Mouse (Mus musculus) cerebellum, adult 11-12 months (tissue): ENCODE data around the gene Cfl1.

Source experiments
- DNase-seq: peaks from one replicate; pipeline ENCODE4 v3.0.0; 2022

Cfl1 gene

DNA sequence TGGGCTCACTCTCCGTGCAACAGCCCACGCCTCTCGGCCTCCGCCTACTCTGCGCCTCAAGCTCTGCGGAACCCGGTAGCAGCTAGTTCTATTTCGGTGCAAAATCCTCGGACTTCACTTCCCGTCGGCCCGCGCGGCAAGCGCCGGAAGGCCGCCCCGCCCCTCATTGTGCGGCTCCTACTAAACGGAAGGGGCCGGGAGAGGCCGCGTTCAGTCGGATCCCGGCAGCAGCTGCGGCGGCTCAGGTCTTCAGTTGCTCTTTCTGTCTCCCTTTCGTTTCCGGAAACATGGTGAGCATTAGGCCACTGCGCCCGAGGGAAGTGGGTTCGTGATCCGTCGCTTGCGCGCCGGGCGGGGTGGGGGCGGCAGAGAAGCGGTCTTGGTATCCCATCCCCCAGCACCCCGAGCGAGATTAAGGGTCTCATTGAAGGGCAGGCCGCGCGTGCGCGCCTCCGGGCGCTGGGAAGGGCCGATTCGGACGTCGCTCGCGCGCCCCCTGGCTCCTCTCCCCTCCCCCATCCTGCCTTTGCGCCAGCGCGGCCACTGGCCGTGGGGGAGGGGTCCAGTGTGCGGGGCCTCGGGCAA, at the start of gene Cfl1:
Gene Cfl1, plus strand, starts transcription at position 143 of the 585 bp plus-strand sequence.
- peak; percentile 94 for DNase-seq

- no peak for DNase-seq
These were observed 45.8 kb upstream of the Cfl1 start for GRCm38 (mm10) chr19:5444371-5444908.

- DNase-seq = peak; percentile 3
These were observed 45.3 kb upstream of the Cfl1 start for GRCm38 (mm10) chr19:5444954-5445353.

DNA sequence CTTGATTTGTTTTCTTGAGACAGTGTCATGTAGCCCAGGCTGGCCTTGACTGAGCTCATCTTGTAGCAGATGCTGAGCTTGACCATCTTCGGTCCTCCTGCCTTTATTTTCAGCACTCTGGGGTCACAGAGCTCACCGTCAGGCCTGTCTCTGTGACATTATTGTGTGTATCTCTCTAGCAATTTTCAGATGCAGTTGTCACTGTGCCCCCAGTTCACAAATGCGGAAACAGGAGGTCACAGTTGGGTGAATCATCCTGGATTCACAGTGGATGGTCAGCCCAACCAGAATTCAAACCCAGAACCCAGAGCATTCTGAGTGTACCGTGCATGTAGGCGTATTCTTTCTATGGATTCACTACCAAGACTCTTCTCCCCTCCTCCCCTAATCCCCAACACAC, 44.5 kb upstream of the Cfl1 start:
- no peak for DNase-seq

DNA sequence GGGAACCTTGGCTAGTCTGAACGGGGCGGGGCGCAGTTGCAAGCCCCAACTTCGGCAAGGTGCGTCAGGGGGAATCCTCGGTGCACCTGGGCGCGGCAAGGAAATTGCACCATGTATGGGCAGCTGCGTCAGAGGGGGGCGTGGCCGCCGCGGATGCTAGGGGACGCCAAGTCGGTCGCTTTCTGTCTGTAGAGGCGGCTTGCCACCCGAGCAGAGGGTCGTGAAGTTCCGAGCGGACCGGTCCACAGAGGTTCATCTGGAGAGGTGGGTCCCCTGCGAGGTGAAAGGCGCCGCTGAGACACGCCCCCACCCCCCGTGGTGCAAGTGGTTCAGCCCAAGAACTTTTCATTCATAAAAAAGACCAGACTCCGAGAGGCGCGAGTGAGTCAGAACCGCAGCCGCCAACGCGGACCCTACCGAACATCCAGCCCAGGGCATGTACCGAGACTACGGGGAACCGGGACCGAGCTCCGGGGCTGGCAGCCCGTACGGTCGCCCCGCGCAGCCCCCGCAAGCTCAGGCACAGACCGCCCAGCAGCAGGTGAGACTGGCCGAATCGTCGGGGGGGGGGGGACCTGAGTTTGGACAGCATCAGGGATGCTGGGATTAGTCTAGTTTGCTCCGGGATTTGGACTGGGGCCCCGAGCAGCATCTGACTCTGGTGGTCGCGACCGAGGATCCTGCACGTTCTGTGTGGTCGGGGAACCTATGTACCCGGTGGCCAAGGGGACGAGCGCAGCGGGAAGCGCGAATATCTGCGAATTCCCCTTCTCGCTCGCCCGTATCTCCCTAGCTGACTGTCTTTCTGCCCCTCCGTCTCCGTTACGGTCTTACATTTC, 42.5 kb upstream of the Cfl1 start, which contains the start of gene Fosl1:
Gene Fosl1, plus strand, starts transcription at position 33 of the 839 bp plus-strand sequence.
- DNase-seq = peak; percentile 72

DNA sequence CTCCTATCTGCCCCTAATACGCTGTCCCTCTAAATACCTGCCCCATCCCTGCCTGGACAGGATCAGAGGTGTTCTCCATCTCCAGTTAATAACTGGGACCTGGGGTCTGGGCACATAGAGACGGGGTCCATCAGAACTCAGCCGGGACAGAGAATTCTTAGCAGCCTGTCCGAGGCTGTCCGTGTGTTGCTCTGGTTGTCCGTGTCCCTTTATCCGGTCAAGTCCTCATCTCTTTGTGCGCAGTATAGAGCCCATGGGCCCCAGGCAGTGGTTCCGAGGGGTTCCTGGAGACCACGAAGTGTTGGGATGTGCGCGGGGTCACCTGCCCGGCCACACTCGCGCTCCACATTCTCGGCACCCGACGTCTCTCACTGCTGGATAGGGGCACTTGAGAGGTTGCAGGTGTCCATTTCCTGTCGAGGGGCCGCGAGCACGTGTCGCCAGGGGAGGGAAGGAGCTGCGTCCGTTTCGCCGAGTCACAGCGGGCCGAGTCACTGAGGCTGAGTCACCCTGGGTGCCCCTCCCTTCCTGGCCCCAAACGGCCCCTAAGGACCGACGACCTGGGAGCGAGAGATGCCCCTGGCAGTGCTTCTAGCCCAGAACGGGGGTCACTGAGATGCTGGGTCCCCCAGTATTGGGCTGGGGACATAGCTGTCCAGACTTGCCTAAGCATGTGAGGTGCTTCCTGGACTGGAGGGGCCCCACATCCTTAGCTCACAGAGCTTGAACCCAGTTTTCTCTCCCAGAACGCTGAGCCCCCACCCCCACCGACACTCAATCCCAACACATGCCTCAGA, 41.7 kb upstream of the Cfl1 start:
- no peak for DNase-seq

DNA sequence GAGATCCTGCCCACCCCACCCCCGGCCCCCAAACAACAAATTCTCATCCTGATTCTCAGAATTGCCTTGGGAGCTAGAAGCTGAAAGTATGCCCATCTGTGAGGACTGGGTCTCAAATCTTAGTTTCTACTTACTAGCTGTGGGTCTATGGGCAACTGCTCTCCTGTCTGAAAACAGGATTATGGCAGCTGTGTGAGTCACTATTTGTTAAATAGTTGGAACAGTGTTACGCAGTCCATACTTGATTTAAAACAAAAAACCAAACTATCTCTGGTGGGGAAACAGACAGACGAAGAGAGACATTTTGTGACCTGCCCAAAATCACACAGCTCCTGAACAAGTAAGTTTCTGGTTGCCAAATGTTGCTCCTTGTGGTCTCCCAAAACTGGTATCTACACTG, 40.6 kb upstream of the Cfl1 start:
- no peak for DNase-seq

DNA sequence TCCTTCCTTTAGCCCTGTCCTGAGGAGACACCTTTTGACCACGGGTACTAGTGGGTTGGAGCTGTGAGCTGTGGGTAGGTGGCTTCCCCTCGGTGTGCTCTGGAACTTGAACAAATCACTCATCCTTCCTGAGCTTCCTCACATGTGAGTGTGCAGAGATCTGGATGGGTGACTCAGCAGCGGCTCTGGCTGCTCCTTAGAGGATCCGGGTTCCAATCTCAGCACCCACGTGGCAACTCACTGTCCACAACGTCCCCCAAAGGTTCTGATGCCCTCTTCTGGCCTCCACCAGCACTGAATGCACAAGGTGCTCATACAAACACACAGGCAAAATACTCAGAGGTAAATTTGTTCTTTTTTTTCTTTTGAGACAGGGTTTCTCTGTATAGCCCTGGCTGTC, 38.5 kb upstream of the Cfl1 start:
- DNase-seq = no peak

GRCm38 (mm10) chr19:5455037-5455436, 35.2 kb upstream of the Cfl1 start:
- DNase-seq = no peak

DNA sequence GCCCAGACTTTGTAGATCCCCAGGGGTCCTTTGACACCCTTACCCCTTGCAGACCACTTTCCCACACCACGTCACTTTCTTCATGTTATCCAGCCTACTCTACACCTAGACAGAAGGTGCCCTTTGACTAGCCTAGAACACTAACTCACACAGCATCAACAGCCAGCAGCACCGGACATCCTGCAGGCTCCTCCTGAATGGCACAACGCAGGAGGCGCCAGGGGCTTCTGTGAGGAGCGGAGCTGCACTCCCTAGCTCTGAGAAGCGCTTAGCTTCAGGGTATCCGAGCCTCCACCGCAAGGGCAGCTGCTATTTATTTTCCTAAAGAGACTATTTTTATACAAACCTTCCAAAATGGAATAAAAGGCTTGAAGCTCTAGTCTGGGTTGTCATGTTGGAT, 34.7 kb upstream of the Cfl1 start:
- DNase-seq = peak; percentile 38

DNA sequence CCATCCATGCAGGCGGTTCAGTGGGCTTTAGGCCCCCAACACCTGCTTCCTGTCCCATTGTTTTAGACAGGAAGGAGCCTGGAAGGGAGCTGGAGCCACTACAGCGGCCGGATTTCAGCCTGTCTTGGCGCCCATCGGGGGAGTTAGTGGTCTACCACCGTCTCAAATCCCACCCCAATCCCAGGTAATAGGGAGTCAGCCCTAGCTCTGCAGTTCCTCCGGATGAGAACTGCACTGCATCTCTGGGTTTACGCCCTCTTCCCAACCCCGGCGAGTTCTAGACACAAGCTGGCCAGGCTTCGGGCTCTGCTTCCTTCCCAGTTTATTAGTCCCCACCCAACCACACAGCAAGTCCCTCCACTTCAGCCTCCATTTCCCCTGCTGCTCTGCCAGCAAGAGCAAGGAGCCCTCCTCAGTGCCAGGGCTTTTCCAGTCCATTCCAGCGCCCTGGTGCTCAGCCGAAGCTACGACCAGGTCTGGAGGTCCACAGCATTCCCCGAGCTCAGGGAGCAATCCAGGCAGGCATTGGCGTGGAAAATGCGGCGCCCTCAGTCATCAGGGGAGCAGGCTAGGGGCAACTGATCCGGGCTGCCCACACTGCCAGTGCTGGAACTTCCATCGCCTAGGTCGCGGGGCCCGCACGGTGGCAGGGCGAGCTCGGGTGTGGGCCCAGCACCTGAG, 33.9 kb upstream of the Cfl1 start:
- no peak for DNase-seq

DNA sequence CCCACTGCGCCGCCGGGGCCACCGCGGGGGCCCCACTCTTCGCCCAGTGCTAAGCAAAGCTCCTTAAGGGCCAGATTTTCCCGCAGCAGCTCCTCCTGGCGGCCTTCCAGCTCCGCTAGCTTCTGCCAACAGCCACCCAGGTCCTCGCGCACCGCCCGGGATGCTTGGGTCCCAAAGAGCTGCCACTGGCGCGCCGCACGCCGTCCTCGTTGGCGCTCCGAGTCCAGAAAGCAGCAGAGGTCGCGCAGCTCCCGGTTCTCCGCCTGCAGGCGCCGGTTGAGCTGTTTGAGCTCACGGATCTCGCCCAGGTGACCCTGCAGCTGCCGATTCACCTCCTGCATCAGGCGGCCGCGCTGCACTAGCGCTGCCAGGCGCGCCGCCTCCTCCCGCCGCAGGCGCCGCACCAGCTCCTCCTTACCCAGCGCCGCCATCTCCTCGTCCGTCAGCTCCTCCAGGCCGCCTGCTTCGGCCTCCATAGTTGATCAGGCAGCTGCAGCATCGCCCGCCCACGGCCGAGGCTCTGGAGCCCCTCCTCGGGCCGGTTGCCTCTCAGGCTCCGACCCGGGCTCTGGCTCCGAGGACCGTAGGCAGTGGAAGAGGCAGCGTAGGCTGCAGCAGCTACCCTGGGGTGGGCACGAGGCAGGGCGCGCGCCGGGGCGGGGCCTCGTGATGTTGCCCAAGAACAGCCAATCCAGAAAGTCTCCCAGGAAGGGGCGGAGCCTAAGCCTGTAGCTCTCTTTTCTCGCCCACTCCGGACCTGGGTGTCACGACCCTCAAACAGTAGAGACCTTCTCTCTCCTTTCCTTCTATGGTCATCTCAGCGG, 33.1 kb upstream of the Cfl1 start:
- DNase-seq = peak; percentile 98

- peak; percentile 26 for DNase-seq
These were observed 32.4 kb upstream of the Cfl1 start, which contains the start of gene Ccdc85b for GRCm38 (mm10) chr19:5457746-5458442. Ccdc85b (minus strand) TSS chr19:5457894.

GRCm38 (mm10) chr19:5459019-5459418, 31.2 kb upstream of the Cfl1 start:
- DNase-seq = peak; percentile 67

DNA sequence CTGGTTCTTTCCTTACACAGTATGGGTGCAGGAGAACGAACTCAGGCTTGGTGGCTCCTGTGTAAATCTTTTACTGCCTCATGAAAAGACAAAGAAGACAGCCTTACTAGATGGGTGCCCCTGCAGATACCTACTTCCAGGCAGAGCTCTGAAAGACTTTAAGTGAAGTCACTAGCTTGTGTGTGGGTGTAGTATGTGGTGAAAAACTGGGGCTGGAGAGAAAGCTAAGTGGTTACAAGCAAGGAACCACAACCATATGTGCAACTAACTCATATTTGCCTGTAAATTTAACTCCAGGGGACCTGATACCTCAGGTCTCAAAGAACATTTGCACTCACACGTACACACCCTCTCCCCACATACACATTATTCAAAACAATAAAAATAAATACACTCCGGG, 30.4 kb upstream of the Cfl1 start:
- peak; percentile 8 for DNase-seq

DNA sequence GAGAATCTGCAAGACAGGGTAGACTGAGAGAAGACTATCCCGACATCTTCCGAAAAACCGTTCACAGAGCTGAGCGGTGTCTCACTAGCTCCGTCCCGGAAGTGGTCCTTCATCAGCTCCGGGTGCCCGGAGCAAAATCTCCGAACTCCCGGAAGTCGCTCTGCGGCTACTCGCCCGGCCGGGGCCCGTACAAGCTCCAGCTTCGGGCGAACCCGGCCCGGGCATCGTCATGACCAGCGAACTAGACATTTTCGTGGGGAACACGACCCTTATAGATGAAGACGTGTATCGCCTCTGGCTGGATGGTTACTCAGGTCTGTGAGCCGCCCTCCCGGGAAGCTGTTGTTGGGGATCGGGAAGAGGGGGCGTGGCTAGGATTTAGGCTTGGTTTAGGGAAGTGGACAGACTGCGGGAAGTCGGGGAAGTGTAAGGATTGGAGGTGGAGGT, 29.8 kb upstream of the Cfl1 start, which contains the start of gene Fibp:
Gene Fibp, plus strand, starts transcription at position 151 of the 447 bp plus-strand sequence.
- DNase-seq = peak; percentile 85

DNA sequence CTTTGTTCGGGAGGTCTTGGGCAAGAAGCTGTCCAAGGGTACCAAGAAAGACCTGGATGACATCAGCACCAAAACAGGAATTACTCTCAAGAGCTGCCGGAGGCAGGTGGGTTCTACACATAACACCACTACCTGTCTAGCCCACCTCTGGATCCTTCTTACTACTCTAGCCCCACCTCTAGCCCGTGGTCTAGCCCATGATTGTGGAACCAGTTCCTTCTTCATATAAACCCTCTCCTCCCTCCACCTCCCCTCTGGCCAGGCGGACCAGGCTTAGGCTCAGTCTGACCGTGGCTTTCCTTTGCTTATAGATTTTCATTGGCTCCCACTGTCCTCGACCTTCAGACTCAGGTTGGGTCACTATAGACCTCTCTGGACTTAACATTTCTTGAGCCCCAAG, 28.8 kb upstream of the Cfl1 start:
- DNase-seq = peak; percentile 39

GRCm38 (mm10) chr19:5463212-5463611, 27.0 kb upstream of the Cfl1 start:
- DNase-seq = peak; percentile 46

DNA sequence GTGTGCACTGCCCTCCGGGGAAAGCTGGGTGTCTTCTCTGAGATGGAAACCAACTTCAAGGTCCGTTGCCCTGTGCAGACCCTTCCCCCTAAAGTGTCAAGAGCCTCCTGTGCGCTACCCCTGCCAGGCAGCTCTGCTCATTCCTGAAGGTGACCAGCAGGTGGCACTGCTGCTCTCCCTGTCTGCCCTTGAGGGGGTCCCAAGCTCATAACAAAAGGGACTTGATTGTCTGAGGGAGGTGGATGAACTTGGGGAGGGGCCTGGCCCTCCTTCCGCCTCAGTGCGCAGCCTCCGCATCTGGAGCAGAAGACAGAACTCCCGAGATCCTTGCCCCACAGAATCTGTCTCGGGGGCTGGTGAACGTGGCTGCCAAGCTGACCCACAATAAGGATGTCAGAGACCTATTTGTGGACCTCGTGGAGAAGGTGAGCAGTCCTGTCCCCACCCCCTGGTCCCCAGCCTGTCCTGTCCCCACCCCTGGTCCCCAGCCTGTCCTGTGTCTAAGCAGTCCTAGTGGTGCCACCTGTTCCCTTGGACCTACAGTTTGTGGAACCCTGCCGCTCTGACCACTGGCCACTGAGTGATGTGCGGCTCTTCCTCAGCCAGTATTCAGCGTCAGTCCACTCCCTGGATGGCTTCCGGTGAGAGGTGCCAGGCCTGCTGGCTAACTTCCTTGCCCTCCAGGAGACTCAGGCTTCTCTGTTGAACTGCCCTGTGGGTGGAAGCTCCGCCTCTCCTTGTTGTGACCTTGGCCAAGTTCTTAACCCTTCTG, 26.3 kb upstream of the Cfl1 start:
- peak; percentile 72 for DNase-seq

DNA sequence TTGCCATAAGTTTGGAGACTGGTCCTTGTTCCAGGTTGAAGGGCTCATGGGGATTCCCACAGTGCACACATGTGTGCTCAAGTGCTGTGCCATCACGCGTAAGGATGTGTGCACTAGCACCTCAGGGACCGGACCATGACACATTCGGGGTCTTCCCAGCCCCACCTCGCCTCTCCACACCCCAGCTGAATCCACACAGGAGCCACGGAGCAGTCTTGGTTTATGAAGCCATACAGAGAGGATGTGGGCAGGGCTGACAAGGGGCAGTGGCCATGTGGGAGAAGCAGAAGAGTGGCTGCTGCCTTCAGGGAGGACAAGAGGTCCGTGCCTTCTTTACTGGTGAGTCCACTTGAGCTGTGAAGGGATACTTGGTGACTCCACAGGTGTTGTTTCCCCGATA, 25.2 kb upstream of the Cfl1 start:
- DNase-seq = no peak
